Mouse (Mus musculus): ENCODE measurements around the gene Ubfd1.
"Not testable (repeated sequence)": the region's sequence is repeated elsewhere in the genome, so short reads cannot be mapped to it uniquely, and the experiment has no call there.

Gene Ubfd1

DNA sequence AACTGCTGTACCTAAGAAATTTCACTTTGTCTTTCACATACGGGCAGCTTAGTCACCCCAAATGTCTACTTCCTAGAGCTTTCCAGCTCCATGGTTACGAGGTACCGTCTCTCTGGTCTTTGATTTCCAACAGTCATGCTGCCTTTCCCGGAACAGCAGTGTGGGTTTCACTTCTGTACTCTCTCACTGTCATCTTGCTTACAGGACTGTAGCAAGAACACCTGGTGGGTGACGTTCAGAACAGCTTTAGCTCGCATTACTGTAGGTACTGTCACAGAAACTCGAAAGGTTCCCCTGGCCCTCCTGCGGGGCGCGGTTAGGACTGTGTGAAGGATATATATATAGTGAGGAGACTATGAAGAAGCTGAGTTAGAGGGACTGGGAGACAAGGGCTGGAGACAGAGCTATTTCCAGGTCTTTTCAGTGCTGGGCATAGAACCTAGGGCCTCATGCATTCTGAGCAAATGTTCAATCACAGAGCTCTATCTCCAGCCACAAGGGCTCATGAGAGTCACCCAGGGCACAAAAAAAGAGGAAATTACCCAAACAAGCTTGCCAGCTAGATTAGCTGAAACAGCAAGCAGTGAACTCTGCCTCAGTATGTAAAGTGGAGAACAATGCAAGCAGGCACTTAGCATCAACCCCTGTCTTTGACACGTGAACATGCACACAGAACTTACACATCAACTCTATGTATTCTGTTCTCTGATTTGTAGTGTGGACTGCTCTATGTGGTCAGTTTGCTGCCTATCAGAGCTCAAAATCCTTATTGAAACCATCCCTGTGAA is 20.4 kb downstream of the Ubfd1 start:
- in situ Hi-C loops (cut with MboI): no loop called here

GRCm38 (mm10) chr7:122094564-122095330 is 27.8 kb downstream of the Ubfd1 start:
- in situ Hi-C loops (cut with MboI): no loop called here

- in situ Hi-C loops (cut with MboI): no loop called here
Measured at GRCm38 (mm10) chr7:122098009-122098408, 31.0 kb downstream of the Ubfd1 start.

DNA sequence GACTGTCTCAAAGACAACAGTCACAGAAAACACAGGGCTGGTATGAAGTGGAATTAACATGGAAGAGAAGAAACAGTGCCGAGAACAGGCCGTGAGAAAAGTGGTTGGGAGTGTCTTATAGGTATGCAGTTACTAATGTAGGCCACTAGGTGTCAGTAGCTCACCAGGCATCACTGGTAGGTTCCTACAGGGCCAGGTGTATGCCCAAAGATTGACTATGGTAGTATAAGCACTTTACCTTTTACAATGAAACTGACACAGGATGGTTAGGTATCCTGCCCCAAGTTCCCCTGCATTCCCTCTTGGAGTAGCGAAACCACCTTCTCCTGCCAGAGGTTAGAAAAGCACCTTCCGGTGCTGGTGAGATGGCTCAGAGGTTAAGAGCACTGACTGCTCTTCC is 32.2 kb downstream of the Ubfd1 start:
- in situ Hi-C loops (cut with MboI): no loop called here

GRCm38 (mm10) chr7:122101014-122101746 is 34.2 kb downstream of the Ubfd1 start:
- in situ Hi-C loops (cut with MboI): not testable (repeated sequence)

GRCm38 (mm10) chr7:122101747-122102244 is 34.8 kb downstream of the Ubfd1 start, which contains the start of gene Ndufab1:
Ndufab1 (minus strand) TSS chr7:122101886.
- in situ Hi-C loops (cut with MboI): no loop called here

GRCm38 (mm10) chr7:122108206-122108605 is 41.2 kb downstream of the Ubfd1 start:
- in situ Hi-C loops (cut with MboI): no loop called here

GRCm38 (mm10) chr7:122123518-122123917 is 56.5 kb downstream of the Ubfd1 start:
- in situ Hi-C loops (cut with MboI): no loop called here

DNA sequence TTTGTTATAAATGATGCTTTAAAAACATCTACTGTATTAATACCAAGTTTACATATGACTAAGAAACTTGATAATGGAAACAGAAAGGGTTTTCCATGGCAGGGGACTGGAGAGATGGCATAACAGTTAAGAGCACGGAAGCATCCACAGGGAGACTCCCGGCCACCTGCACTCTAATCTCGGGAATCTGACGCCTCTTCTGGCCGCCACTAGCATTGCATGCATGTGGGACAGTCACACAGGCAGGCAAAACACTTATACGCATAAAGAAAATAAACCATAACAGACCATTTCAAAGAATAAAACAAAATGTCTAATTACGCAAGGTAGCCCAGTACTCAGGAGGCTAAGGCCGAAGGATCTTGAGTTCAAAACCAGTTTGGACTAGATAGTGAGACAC is 58.7 kb downstream of the Ubfd1 start:
- in situ Hi-C loops (cut with MboI): no loop called here

DNA sequence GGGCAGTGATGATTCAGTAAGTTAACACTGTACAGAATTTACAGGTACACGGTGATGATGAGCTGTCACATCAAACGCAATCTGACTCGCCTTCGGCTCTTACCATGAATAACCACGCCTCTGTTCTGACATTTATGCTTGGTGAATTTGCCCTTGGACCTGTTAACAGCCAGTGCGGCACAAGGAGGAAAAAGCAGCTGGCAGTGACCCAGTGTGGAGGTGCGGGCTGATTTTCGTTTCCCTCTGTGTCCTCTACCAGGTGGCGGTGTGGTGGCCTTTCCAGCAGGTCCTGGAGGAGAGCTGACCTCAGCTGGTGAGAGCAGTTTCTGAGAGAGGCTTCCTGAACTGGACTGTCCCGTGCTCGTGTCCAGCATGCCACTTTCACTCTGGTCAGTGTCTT is 60.0 kb downstream of the Ubfd1 start:
- in situ Hi-C loops (cut with MboI): no loop called here
